Mouse (Mus musculus) heart, embryonic 15.5 days (tissue): ENCODE measurements at regions not wholly inside any gene's neighbourhood (a gene's known extent, or its start where the extent isn't known, plus 50 kb on each side); places are given as distances from the start of the nearest gene placed in this dataset.

Experiments
- ATAC-seq: fragments of 200-750 bp; cut with Nextera tagmentation; replicated peaks from 2 replicates; pipeline ENCODE4 v1.8.0; 2017; ENCODE audit warnings: low read depth, moderate TSS enrichment; ENCODE audit not compliant: insufficient number of reproducible peaks, insufficient read depth, low FRiP score
- H3K27ac ChIP-seq: fragments of 300-500 bp; sonication (generic); 2 replicates; pipeline ENCODE4 v1.5.1; 2015; ENCODE audit warnings: mild to moderate bottlenecking, inconsistent platforms
- H3K27me3 ChIP-seq: fragments of 300-500 bp; sonication (generic); 2 replicates; pipeline ENCODE4 v1.6.1; 2015; ENCODE audit warnings: inconsistent platforms
- H3K36me3 ChIP-seq: fragments of 300-500 bp; sonication (generic); 2 replicates; pipeline ENCODE4 v1.6.1; 2015; ENCODE audit warnings: mild to moderate bottlenecking, inconsistent platforms
- H3K4me1 ChIP-seq: fragments of 300-500 bp; sonication (generic); replicated peaks from 2 replicates; pipeline ENCODE4 v1.6.1; 2015; ENCODE audit warnings: inconsistent platforms
- H3K4me2 ChIP-seq: fragments of 300-500 bp; sonication (generic); 2 replicates; pipeline ENCODE4 v1.6.1; 2015; ENCODE audit warnings: inconsistent platforms, mild to moderate bottlenecking, moderate library complexity
- H3K4me3 ChIP-seq: fragments of 300-500 bp; sonication (generic); 2 replicates; pipeline ENCODE4 v1.5.1; 2015; ENCODE audit warnings: mild to moderate bottlenecking, inconsistent platforms
- H3K9ac ChIP-seq: fragments of 300-500 bp; sonication (generic); 2 replicates; pipeline ENCODE4 v1.6.1; 2015; ENCODE audit warnings: mild to moderate bottlenecking, inconsistent platforms
- H3K9me3 ChIP-seq: fragments of 300-500 bp; sonication (generic); replicated peaks from 2 replicates; pipeline ENCODE4 v1.6.1; 2016; ENCODE audit warnings: inconsistent platforms
- WGBS: fragments of 180-500 bp; shearing (Covaris S2); methylation state at CpG from one replicate; pipeline ENCODE4 v1.1.7; 2015; ENCODE audit warnings: mixed read lengths; 5-methylcytosine and 5-hydroxymethylcytosine counted together

- no peak overlapping the region for H3K4me3 ChIP-seq
- no peaks in the 10 kb centered on the region for H3K27me3 ChIP-seq
- no peak overlapping the region for H3K4me2 ChIP-seq
- ATAC-seq: no peak
- no peak overlapping the region for H3K9ac ChIP-seq
- no peak overlapping the region for H3K27ac ChIP-seq
- H3K36me3 ChIP-seq: no peaks in the 10 kb centered on the region
- H3K4me1 ChIP-seq: no peaks in the 10 kb centered on the region
- no peaks in the 10 kb centered on the region for H3K9me3 ChIP-seq
- WGBS: 72% methylated on average over 2 of the region's 2 CpGs
Measured at GRCm38 (mm10) chr11:89867575-89867974, 90.1 kb upstream of the Ankfn1 start.

DNA sequence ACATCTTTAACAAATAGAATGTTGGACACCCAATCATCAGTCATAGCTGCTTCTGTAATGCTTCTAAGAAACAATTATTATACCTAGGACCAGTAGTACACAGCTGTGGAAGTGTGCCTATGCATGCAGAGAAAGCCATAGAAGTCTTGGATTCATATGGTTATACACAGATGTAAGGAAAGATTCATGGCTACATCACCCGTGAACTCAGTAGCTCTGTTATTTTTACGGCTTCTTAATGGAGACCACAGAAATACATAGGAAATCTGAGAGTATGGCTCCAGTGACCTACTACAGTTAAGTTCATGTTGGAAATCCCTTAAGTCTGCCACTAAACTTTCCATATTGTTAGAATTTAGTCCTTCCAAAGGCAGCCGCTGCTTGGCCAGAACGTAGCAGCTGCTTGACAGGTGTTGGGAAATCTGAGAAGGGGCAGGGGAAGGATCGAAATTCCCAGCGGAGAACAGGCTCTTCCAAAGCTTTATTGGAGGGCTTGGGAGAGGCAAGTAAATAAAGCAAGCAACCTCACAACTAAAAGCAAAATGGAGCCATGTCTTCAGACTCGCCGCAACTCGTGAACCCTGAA is 78.8 kb upstream of the Ankfn1 start:
- H3K36me3 ChIP-seq: no peaks in the 10 kb centered on the region

GRCm38 (mm10) chr11:89841853-89842252 is 64.4 kb upstream of the Ankfn1 start:
- ATAC-seq: no peak
- peaks cover 10% of the 10 kb centered on the region for H3K4me1 ChIP-seq
- H3K9ac ChIP-seq: no peak overlapping the region
- H3K4me2 ChIP-seq: no peak overlapping the region
- no peak overlapping the region for H3K27ac ChIP-seq
- H3K9me3 ChIP-seq: no peaks in the 10 kb centered on the region
- H3K36me3 ChIP-seq: no peaks in the 10 kb centered on the region
- no peaks in the 10 kb centered on the region for H3K27me3 ChIP-seq
- H3K4me3 ChIP-seq: no peak overlapping the region

More for the DNA sequence above, 78.8 kb upstream of the Ankfn1 start:
- WGBS: 62% methylated on average over 9 of the region's 9 CpGs
- Histone ChIP-seq H3K4me2 (no peak overlapping the region), H3K4me1 (no peaks in the 10 kb centered on the region), H3K27ac (no peak overlapping the region), H3K27me3 (no peaks in the 10 kb centered on the region), H3K9ac (no peak overlapping the region), H3K9me3 (no peaks in the 10 kb centered on the region), H3K4me3 (no peak overlapping the region)
- no peak for ATAC-seq

DNA sequence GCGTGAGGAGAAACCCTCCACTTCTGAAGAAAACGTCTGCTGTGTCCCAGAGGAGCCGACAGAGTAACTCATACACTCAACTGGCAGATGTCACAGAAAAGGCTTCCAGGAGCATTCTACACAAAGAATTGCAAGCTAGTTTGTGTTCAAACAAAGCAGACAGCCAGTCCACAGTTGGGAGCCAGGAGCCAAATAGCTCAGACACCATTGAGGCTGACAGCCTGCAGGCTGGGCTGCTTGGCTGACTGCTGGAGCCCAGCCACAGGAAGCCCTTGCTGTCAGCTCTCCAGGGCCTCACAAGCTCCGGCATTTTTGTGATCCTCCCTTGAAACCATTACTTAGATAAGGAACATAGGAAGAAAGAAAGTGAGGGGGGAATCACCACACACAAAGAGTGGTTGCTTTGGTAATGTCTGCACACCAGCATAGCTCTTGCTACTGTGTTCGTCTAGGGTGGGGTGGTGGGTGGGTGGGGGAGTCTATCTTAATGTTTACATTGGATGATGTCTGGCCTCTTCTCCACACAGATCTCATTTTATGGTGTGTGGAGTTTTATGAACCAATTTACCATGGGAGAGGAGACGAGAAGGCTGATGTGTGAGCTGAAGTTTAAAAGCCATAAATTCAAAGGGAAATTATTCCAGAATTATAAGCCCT is 62.3 kb upstream of the Ankfn1 start:
- H3K9me3 ChIP-seq: no peaks in the 10 kb centered on the region
- ATAC-seq: peak; percentile 47; the same call in 1 of the 2 replicates
- no peak overlapping the region for H3K9ac ChIP-seq
- peak overlapping the region; percentile 21; the same call in 1 of the 2 replicates for H3K4me2 ChIP-seq
- 22% methylated on average over 6 of the region's 6 CpGs for WGBS
- no peak overlapping the region for H3K4me3 ChIP-seq
- peaks cover 10% of the 10 kb centered on the region for H3K4me1 ChIP-seq
- no peaks in the 10 kb centered on the region for H3K27me3 ChIP-seq
- no peaks in the 10 kb centered on the region for H3K36me3 ChIP-seq
- 0 out of 2 replicates have a peak overlapping the region, but pooled peaks have one; percentile 34 for H3K27ac ChIP-seq

- no peak for ATAC-seq
- H3K4me3 ChIP-seq: no peak overlapping the region
- 97% methylated on average over 1 of the region's 1 CpGs for WGBS
- H3K4me2 ChIP-seq: no peak overlapping the region
- peaks cover 10% of the 10 kb centered on the region for H3K4me1 ChIP-seq
- H3K9ac ChIP-seq: no peak overlapping the region
- no peaks in the 10 kb centered on the region for H3K27me3 ChIP-seq
- no peaks in the 10 kb centered on the region for H3K36me3 ChIP-seq
- no peak overlapping the region for H3K27ac ChIP-seq
- H3K9me3 ChIP-seq: no peaks in the 10 kb centered on the region
Measured at GRCm38 (mm10) chr11:89837995-89838394, 60.5 kb upstream of the Ankfn1 start.

DNA sequence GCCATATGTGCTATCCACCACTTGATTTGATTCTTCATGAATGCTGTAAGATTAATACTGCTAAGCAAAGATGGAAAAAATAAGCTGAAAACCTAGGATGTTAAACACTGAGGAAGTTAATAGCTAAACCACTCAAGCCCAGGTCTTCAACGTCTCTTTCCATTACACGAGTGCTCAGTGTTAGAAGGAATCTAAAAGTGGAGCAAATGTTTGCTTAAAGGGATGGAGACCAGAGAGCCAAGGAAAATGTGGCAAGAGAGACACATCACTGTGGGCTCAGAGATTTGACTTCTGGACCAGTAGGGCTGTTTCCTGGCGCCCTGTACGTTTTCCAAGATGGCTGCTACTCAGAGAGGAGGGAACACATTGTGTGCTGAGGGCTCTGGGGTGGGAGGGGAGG is 59.4 kb upstream of the Ankfn1 start:
- peaks cover 10% of the 10 kb centered on the region for H3K4me1 ChIP-seq
- no peak for ATAC-seq
- WGBS: 84% methylated on average over 4 of the region's 4 CpGs

GRCm38 (mm10) chr11:89834068-89834467 is 56.6 kb upstream of the Ankfn1 start:
- WGBS: 73% methylated on average over 4 of the region's 4 CpGs
- ATAC-seq: no peak

More for the DNA sequence above, 59.4 kb upstream of the Ankfn1 start:
- Histone ChIP-seq H3K27ac (no peak overlapping the region), H3K9ac (no peak overlapping the region), H3K36me3 (no peaks in the 10 kb centered on the region), H3K4me2 (no peak overlapping the region), H3K4me3 (no peak overlapping the region), H3K27me3 (no peaks in the 10 kb centered on the region), H3K9me3 (no peaks in the 10 kb centered on the region)

GRCm38 (mm10) chr11:89831577-89832110 is 54.2 kb upstream of the Ankfn1 start:
- no peaks in the 10 kb centered on the region for H3K36me3 ChIP-seq
- WGBS: 77% methylated on average over 8 of the region's 8 CpGs
- H3K4me1 ChIP-seq: no peaks in the 10 kb centered on the region
- no peak for ATAC-seq
- no peak overlapping the region for H3K27ac ChIP-seq
- H3K27me3 ChIP-seq: no peaks in the 10 kb centered on the region
- no peak overlapping the region for H3K4me3 ChIP-seq
- no peak overlapping the region for H3K4me2 ChIP-seq
- H3K9ac ChIP-seq: no peak overlapping the region
- H3K9me3 ChIP-seq: no peaks in the 10 kb centered on the region

More at GRCm38 (mm10) chr11:89834068-89834467, 56.6 kb upstream of the Ankfn1 start:
- H3K36me3 ChIP-seq: no peaks in the 10 kb centered on the region
- no peak overlapping the region for H3K4me2 ChIP-seq
- H3K27ac ChIP-seq: no peak overlapping the region
- no peaks in the 10 kb centered on the region for H3K9me3 ChIP-seq
- no peaks in the 10 kb centered on the region for H3K27me3 ChIP-seq
- no peaks in the 10 kb centered on the region; the same call in 1 of the 2 replicates for H3K4me1 ChIP-seq
- H3K9ac ChIP-seq: no peak overlapping the region
- H3K4me3 ChIP-seq: no peak overlapping the region
